In the genomic region with DNA sequence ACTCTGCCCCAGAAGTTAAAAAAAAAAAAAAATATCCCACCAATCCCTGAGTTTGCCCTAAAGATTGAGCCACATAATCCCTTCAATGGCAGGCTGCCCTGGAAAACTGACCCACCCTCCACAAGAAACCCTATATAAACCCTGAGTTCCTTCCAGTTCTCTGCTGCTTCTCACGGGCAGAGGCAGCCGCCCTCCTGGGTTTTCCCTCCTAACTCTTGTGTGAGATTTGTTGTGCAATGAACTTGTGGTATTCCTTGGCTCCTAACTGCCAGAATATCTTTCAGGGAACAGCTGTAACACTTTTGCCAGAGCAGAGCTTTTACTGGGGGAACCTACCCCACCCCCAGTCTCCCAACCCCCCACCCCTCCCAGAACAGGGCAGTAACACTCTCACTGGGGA, we compare ENCODE assay signal across 29 mouse cellular contexts. TPM values are rescaled to one million over a fixed set of nuclear protein-coding genes. Genes with fewer than 3 reads are reported as not detected.
DNase-seq lines count a peak whose midpoint lies in the region; ATAC-seq and TF ChIP-seq lines count a peak whose summit lies in the region.
"Had no signal": no experiment of that assay in that cellular context is flagged by ENCODE, and none has a peak within 500 bp of the region (broad histone marks: within the 10 kb centered on the region; RNA-seq: fewer than 3 reads in every experiment).

No protein-coding gene starts in this region.

- no peak overlapping the region for H3K4me2 ChIP-seq in embryonic facial prominence, embryonic 12.5 days (replicated peaks)
- H3K4me2 ChIP-seq in midbrain, embryonic 11.5 days, result no peak overlapping the region
- H3K4me2 ChIP-seq in midbrain, embryonic 16.5 days (ENCODE audit: low read length), result no peak overlapping the region
- no peak overlapping the region for H3K4me2 ChIP-seq in lung, postnatal 0 days (replicated peaks; ENCODE audit: low read depth, low read length)
- H3K4me2 ChIP-seq: embryonic facial prominence, embryonic 15.5 days; forebrain, embryonic 13.5 days; heart, embryonic 11.5 days; hindbrain, embryonic 13.5 days; liver, embryonic 12.5 days; midbrain, embryonic 12.5 days; neural tube, embryonic 13.5 days had no signal

- H3K4me3 ChIP-seq in embryonic facial prominence, embryonic 12.5 days, result no peak overlapping the region
- H3K4me3 ChIP-seq in embryonic facial prominence, embryonic 10.5 days, result no peak overlapping the region
- H3K4me3 ChIP-seq in midbrain, embryonic 11.5 days (ENCODE audit: low read depth, low read length), result no peak overlapping the region
- H3K4me3 ChIP-seq in midbrain, embryonic 16.5 days (ENCODE audit: low read depth, low read length), result no peak overlapping the region
- no peak overlapping the region for H3K4me3 ChIP-seq in lung, postnatal 0 days (ENCODE audit: low read depth, low read length)
- H3K4me3 ChIP-seq: embryonic facial prominence, embryonic 15.5 days; forebrain, embryonic 13.5 days; hindbrain, embryonic 13.5 days; liver, embryonic 12.5 days; midbrain, embryonic 12.5 days; neural tube, embryonic 13.5 days had no signal

- no peak for ATAC-seq in embryonic facial prominence, embryonic 12.5 days (ENCODE audit: insufficient number of reproducible peaks, insufficient read depth, low FRiP score, low TSS enrichment)
- ATAC-seq in midbrain, embryonic 11.5 days (ENCODE audit: low FRiP score), result no peak
- ATAC-seq in midbrain, embryonic 16.5 days, result no peak
- peak; percentile 52; the same call in 1 of the 2 replicates for ATAC-seq in lung, postnatal 0 days
- ATAC-seq: forebrain, embryonic 13.5 days; intestine, embryonic 16.5 days; liver, embryonic 12.5 days; liver, postnatal 0 days had no signal

- TF ChIP-seq CTCF in lung, postnatal 0 days (IDR thresholded peaks at IDR 0.05), result no peak

- no peak for DNase-seq in embryonic facial prominence, embryonic 10.5 days (ENCODE audit: low spot score)
- DNase-seq in midbrain, embryonic 11.5 days (ENCODE audit: low spot score, missing footprints), result peak; percentile 17
- DNase-seq in lung, postnatal 0 days (ENCODE audit: low spot score), result peak; percentile 66
- no peak for DNase-seq in urinary bladder, postnatal 14 days (ENCODE audit: low spot score)
- DNase-seq in frontal cortex, postnatal 14 days (ENCODE audit: low spot score in 2 of 2), result no peak
- DNase-seq in cerebellum, postnatal 25 days, result no peak
- DNase-seq: adrenal gland, postnatal 25 days; cerebellum, adult 11-12 months; cerebellum, adult 9-11 months; gastrocnemius, postnatal 25 days; heart, postnatal 4 days; kidney, adult 8-10 months; kidney, postnatal 4 days; layer of hippocampus, postnatal 36 days; left cerebral cortex, postnatal 4 days; liver, postnatal 0 days; thymus, postnatal 25 days had no signal

- no peak for TF ChIP-seq EP300 in lung, postnatal 0 days (IDR thresholded peaks at IDR 0.05)

- H3K9ac ChIP-seq in embryonic facial prominence, embryonic 12.5 days, result no peak overlapping the region
- no peak overlapping the region for H3K9ac ChIP-seq in midbrain, embryonic 11.5 days (ENCODE audit: low read length)
- H3K9ac ChIP-seq in midbrain, embryonic 16.5 days (ENCODE audit: low read depth, low read length), result no peak overlapping the region
- no peak overlapping the region for H3K9ac ChIP-seq in lung, postnatal 0 days (replicated peaks; ENCODE audit: low read depth)
- H3K9ac ChIP-seq: embryonic facial prominence, embryonic 15.5 days; forebrain, embryonic 13.5 days; hindbrain, embryonic 13.5 days; liver, embryonic 12.5 days; liver, postnatal 0 days; midbrain, embryonic 12.5 days; neural tube, embryonic 13.5 days had no signal

- H3K36me3 ChIP-seq in embryonic facial prominence, embryonic 12.5 days, result no peaks in the 10 kb centered on the region
- H3K36me3 ChIP-seq in embryonic facial prominence, embryonic 10.5 days (replicated peaks), result peaks cover 4% of the 10 kb centered on the region; the same call in 1 of the 2 replicates
- H3K36me3 ChIP-seq in midbrain, embryonic 11.5 days (ENCODE audit: control insufficient read depth, insufficient read depth, low read length), result no peaks in the 10 kb centered on the region
- no peaks in the 10 kb centered on the region for H3K36me3 ChIP-seq in midbrain, embryonic 16.5 days (ENCODE audit: control insufficient read depth, insufficient read depth, low read length)
- no peaks in the 10 kb centered on the region for H3K36me3 ChIP-seq in lung, postnatal 0 days (ENCODE audit: insufficient read depth, low read length)
- H3K36me3 ChIP-seq: embryonic facial prominence, embryonic 15.5 days; G1E; hindbrain, embryonic 13.5 days; liver, embryonic 12.5 days; midbrain, embryonic 12.5 days; neural tube, embryonic 13.5 days had no signal

- H3K9me3 ChIP-seq in embryonic facial prominence, embryonic 12.5 days, result no peaks in the 10 kb centered on the region
- no peaks in the 10 kb centered on the region for H3K9me3 ChIP-seq in embryonic facial prominence, embryonic 10.5 days
- no peaks in the 10 kb centered on the region for H3K9me3 ChIP-seq in midbrain, embryonic 11.5 days (ENCODE audit: control insufficient read depth, low read length)
- H3K9me3 ChIP-seq in midbrain, embryonic 16.5 days (replicated peaks; ENCODE audit: control insufficient read depth, low read length, poor library complexity, severe bottlenecking), result no peaks in the 10 kb centered on the region
- H3K9me3 ChIP-seq in lung, postnatal 0 days (ENCODE audit: low read length), result no peaks in the 10 kb centered on the region
- H3K9me3 ChIP-seq: embryonic facial prominence, embryonic 15.5 days; forebrain, embryonic 13.5 days; G1E; hindbrain, embryonic 13.5 days; liver, embryonic 12.5 days; midbrain, embryonic 12.5 days; neural tube, embryonic 13.5 days had no signal

- no peaks in the 10 kb centered on the region for H3K27me3 ChIP-seq in embryonic facial prominence, embryonic 12.5 days
- H3K27me3 ChIP-seq in embryonic facial prominence, embryonic 10.5 days (replicated peaks; ENCODE audit: low read depth, poor library complexity, severe bottlenecking), result no peaks in the 10 kb centered on the region
- H3K27me3 ChIP-seq in midbrain, embryonic 11.5 days (ENCODE audit: control insufficient read depth, insufficient read depth, low read length), result no peaks in the 10 kb centered on the region
- no peaks in the 10 kb centered on the region for H3K27me3 ChIP-seq in midbrain, embryonic 16.5 days (ENCODE audit: control insufficient read depth, insufficient read depth, low read depth, low read length)
- H3K27me3 ChIP-seq in lung, postnatal 0 days (replicated peaks; ENCODE audit: insufficient read depth, low read length), result no peaks in the 10 kb centered on the region
- H3K27me3 ChIP-seq: embryonic facial prominence, embryonic 15.5 days; forebrain, embryonic 13.5 days; hindbrain, embryonic 13.5 days; midbrain, embryonic 12.5 days; neural tube, embryonic 13.5 days had no signal

- peaks cover 11% of the 10 kb centered on the region; the same call in 1 of the 2 replicates for H3K4me1 ChIP-seq in embryonic facial prominence, embryonic 12.5 days
- H3K4me1 ChIP-seq in embryonic facial prominence, embryonic 10.5 days, result peaks cover 20% of the 10 kb centered on the region; the same call in 1 of the 2 replicates
- no peaks in the 10 kb centered on the region for H3K4me1 ChIP-seq in midbrain, embryonic 11.5 days (ENCODE audit: control insufficient read depth, insufficient read depth, low read length)
- no peaks in the 10 kb centered on the region for H3K4me1 ChIP-seq in midbrain, embryonic 16.5 days (ENCODE audit: control insufficient read depth, insufficient read depth, low read length)
- H3K4me1 ChIP-seq in lung, postnatal 0 days (ENCODE audit: insufficient read depth, low read depth, low read length), result no peaks in the 10 kb centered on the region
- H3K4me1 ChIP-seq: forebrain, embryonic 13.5 days; hindbrain, embryonic 13.5 days; liver, embryonic 12.5 days; midbrain, embryonic 12.5 days had no signal

- H3K27ac ChIP-seq in embryonic facial prominence, embryonic 12.5 days, result 0 out of 2 replicates have a peak overlapping the region, but pooled peaks have one; percentile 11
- H3K27ac ChIP-seq in embryonic facial prominence, embryonic 10.5 days (replicated peaks), result no peak overlapping the region
- no peak overlapping the region for H3K27ac ChIP-seq in midbrain, embryonic 11.5 days (ENCODE audit: low read depth, low read length)
- no peak overlapping the region for H3K27ac ChIP-seq in midbrain, embryonic 16.5 days (ENCODE audit: low read length)
- H3K27ac ChIP-seq in lung, postnatal 0 days (ENCODE audit: low read length), result no peak overlapping the region
- H3K27ac ChIP-seq: embryonic facial prominence, embryonic 15.5 days; forebrain, embryonic 13.5 days; hindbrain, embryonic 13.5 days; kidney, postnatal 0 days; liver, embryonic 12.5 days; midbrain, embryonic 12.5 days had no signal

- 46% methylated on average over 2 of the region's 2 CpGs for WGBS in embryonic facial prominence, embryonic 12.5 days
- WGBS in embryonic facial prominence, embryonic 10.5 days, result 55% methylated on average over 2 of the region's 2 CpGs
- 51% methylated on average over 2 of the region's 2 CpGs for WGBS in midbrain, embryonic 11.5 days
- whole genome bisulfite sequencing in midbrain, embryonic 16.5 days, result 58% methylated on average over 2 of the region's 2 CpGs
- WGBS in lung, postnatal 0 days, result 32% methylated on average over 2 of the region's 2 CpGs

RNA-seq across cellular contexts. Expression of gene Sned1, which starts 16.9 kb away (rescaled TPM):
- polyA plus RNA-seq in embryonic facial prominence, embryonic 12.5 days (2016; fragmentation: Nextera tagmentation; extraction: Ambion mirVana), result 24.6 and 30.6 TPM in 2 replicates
- 6.5 and 9.6 TPM in 2 replicates for polyA plus RNA-seq in embryonic facial prominence, embryonic 10.5 days (2016; fragmentation: Nextera tagmentation; extraction: Ambion mirVana)
- polyA plus RNA-seq in midbrain, embryonic 11.5 days (2014; fragmentation: Nextera tagmentation; extraction: Ambion mirVana), result 1.8 and 2.0 TPM in 2 replicates
- 5.5 and 6.2 TPM in 2 replicates for polyA plus RNA-seq in midbrain, embryonic 16.5 days (2015; fragmentation: Nextera tagmentation; extraction: Ambion mirVana)
- polyA plus RNA-seq in lung, postnatal 0 days (2015; fragmentation: Nextera tagmentation; extraction: Ambion mirVana), result 8.4 and 13.8 TPM in 2 replicates
- polyA plus RNA-seq: G1E had no signal

RNA-seq across cellular contexts. Expression of gene Mterf4, which starts 53.1 kb away (rescaled TPM):
- polyA plus RNA-seq in embryonic facial prominence, embryonic 12.5 days (2016; fragmentation: Nextera tagmentation; extraction: Ambion mirVana), result 33.5 and 36.8 TPM in 2 replicates
- 35.8 and 38.2 TPM in 2 replicates for polyA plus RNA-seq in embryonic facial prominence, embryonic 10.5 days (2016; fragmentation: Nextera tagmentation; extraction: Ambion mirVana)
- polyA plus RNA-seq in midbrain, embryonic 11.5 days (2014; fragmentation: Nextera tagmentation; extraction: Ambion mirVana), result 31.8 and 38.4 TPM in 2 replicates
- polyA plus RNA-seq in midbrain, embryonic 16.5 days (2015; fragmentation: Nextera tagmentation; extraction: Ambion mirVana), result 32.2 and 34.9 TPM in 2 replicates
- 18.9 and 23.0 TPM in 2 replicates for polyA plus RNA-seq in lung, postnatal 0 days (2015; fragmentation: Nextera tagmentation; extraction: Ambion mirVana)

Comparison
In these comparisons a context has a peak if more than half of its experiments do, and no peak if none do; other contexts are left out.
1. DNase-seq: peak in midbrain, embryonic 11.5 days (single experiment) and lung, postnatal 0 days (single experiment); none in embryonic facial prominence, embryonic 10.5 days (single experiment), urinary bladder, postnatal 14 days (single experiment), frontal cortex, postnatal 14 days (0 of 2) and cerebellum, postnatal 25 days (0 of 2).